Mouse (Mus musculus) v-Abl transformed pro-B cells (cell line): ENCODE data around the gene Amotl2.
"Not testable (repeated sequence)": the region's sequence is repeated elsewhere in the genome, so short reads cannot be mapped to it uniquely, and the experiment has no call there.

Experiments used
- in situ Hi-C, 2 experiments: fragments of 400-800 bp; cut with MboI; formaldehyde crosslinking; loops; one replicate each; pipeline ENCODE4 v1.15.1; 2025; ENCODE audit not compliant: unreplicated experiment in 2 of 2

The Amotl2 gene

DNA sequence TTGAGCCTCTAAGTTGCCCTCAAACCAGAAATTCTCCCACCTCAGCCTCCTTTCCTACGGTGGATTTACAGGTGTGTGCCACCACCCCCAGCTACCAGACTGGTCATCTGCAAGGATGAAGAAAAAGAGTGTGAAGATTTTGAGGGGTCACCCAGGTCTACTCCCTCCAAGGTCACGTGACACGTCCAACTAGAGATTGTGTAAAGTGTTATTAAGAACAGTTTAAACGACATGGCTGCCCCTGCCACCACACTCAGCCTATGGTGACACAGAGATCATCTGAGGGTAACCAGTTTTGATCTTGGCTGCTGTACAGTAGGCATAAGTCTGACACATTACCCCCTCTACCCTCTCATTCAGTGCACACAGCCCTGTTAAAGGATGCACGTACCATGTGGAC, 17.0 kb downstream of the Amotl2 start:
- in situ Hi-C loops, result no loop called here

DNA sequence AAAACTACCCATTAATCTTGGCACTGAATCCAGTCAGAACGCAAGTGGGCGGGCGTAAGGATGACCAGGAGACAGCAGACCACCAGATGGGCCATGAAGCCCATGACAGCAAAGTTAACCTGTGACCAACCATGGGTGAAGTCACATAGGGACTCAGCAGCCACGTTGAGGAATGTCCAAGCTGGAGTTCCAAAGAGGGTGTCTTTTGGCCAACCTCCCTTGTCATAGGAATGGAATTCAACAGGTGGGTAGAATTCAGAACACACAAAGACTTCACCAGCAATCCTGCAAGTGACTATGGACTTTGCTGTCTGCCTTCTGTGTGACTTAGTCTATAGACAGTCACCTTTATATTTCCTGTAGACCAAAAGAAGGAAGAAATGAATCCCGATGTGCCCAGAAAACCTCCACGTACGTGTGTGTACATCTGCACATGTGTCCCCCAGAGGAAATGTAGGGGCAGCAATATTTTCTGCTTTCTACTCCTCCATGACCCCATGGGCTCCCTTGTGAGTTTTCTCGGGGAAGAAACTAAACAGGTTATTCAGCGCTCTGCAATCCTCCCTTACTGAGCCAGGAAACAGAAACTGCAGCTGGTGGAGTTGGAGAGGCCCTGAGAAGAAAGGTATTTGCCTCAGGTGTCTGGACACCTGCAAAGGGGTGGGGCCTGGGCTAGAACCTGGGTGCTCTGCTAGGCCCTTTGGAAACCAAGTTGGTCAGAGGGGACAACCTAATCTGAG, 17.7 kb downstream of the Amotl2 start:
- in situ Hi-C loops, result no loop called here

DNA sequence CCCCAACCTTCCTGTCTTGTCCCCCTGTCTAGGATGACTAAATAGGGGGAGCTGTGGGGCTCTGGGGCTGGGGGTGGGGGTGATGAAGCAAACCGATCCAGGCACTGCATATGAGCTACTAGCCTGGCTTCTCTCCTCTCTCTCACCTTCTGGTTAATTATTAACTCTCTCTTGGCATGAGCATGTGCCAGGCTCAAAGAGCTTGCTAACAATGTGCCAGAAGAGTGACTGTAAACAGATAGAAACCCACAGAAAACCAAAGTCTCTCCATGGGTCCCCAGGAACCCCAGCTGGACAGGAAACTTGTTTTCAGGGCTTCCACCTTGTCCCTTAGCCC, 18.2 kb downstream of the Amotl2 start:
- in situ Hi-C loops, result no loop called here

DNA sequence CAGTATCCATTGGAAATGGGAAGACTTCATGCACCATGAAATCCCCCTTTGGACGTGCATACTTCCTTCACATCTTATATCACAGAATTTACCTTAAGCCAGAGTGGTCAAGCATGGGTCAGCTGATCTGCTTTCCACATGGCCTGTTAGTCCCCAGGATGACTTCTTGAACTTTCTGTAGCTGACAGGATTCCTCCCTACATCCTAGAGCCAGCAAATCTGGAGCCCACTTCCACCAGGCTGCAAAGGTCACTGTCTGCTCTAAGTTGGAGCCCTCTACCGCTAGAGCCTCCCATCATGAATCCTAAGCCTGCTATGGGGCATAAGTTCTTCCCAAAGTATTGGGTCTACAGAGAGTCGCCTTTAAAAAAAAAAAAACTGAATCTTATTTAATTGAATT, 18.8 kb downstream of the Amotl2 start:
- in situ Hi-C loops, result no loop called here

DNA sequence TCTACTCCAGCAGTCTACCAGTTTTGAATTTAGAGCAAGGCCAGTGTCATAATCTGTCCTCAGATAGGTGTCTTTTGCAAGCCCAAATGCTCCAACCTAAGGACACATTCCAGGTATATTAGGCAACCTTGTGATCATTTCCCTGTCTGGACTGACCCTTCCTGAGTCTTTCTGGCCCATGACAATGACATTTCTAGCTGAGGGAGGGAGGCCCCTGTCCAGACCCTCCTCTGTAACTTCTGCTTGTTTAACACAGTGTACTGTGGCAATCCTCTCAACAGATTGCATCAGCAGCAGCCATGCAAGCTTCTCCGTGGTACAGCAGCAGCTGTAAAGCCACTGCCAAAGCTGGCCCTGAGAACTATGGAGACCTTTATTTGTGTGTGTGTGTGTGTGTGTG, 19.5 kb downstream of the Amotl2 start:
- in situ Hi-C loops, result no loop called here

DNA sequence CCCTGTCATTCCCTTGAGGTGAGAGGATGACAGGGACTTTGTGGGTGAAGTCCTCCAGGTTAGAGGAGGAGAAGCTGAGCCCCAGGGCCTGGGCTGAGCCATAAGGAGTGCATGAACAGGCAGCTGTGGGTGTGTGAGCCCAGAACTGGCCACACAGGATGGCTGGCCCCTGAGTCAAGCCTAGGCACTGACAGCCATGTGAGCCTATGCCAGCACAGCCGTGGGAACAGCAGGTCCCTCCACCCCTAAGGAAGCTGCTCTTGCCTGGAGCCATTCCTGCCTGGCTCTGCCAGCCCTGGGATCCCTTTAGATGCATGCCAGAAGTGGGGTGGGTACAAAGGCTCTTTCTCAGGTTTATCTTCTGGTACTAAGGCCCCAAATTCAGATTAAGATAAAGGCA, 20.9 kb downstream of the Amotl2 start:
- in situ Hi-C loops, result no loop called here

DNA sequence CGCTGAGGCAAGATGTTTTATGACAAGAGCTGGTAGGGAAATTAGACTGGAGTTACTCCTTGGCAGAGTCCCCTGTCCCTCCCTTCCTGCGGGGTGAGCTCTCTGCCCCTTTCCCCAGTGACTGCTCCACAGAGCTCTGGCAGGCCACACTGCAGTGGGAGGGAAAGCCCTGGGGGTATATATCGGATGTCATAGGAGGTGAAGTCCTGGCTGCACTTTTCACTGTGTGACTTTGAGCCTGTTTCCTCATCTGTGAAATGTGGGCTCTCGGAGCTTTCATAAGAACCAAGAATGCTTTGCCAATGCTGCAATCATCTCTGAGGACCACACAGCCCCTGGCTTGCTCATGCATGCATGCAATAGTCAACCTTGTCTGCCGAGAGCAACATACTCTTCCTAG, 30.3 kb downstream of the Amotl2 start:
- in situ Hi-C loops, result no loop called here

DNA sequence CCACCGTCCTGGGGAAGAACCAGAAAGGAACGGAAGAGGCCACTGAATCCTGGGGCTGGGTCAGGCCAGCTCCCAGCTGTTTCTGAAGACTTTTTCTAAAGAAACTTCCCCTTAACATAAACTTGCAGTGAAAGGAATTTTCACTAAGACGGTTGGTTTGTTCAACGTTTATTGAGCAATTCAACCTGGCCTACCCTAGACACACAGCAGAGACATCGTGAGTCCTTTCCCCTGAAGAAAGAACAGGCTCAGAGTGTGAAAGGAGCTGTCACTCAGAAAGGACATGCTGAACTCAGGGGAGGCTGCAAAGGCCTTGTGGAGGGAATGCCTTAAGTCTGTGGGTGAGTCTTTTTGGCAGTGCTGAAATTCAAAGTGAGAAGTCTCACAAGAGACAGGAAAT, 31.4 kb downstream of the Amotl2 start:
- in situ Hi-C loops, result no loop called here

DNA sequence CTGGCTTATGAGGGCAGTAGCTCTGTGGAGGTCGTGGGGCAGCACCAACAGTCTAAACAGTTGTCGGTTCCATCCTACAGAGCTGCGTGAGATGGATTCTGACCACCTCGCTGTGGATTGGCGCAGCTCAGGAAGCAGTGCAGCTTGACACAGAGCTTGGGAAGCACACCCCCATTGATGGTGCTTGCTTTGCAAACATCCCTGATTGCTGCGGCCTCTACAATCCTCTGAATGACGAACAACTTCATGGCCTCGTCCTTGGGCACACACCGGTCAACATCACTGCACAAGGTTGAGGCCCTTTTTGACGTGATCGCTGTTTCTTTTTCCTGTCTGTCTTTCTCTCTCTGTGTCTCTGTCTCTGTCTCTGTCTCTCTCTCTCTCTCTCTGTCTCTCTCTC, 32.7 kb downstream of the Amotl2 start:
- in situ Hi-C loops, result no loop called here

DNA sequence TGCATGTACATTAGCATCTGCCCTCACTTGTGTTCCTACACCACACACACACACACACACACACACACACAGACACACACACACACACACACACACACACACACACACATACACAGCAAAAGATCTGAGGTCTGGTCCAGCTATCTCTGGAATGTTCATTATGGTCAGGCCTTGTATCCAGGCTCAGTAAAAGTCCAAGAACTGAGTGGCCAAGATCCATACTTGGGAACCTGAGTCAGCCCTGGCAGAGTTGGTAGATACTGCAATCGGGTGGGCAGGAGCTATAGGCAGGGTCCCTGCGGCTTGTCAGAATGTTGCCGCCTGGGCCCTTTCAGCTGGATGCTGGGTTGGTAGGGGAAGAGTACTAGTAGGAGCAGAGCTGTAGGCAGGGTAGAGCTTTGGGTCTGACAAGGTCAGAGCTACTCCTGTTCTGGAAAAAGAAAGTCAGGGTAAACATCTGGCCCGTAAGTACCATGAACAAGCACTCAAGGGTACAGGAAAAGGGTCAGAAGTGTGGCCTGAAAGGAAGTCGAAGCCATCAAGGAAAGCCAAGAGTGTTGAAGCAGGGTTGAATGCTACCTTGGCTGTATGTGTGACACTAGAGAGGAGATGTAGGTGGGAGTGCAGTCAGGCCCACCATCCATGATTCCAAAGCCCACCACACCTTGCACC, 35.3 kb downstream of the Amotl2 start:
- in situ Hi-C loops, result no loop called here

DNA sequence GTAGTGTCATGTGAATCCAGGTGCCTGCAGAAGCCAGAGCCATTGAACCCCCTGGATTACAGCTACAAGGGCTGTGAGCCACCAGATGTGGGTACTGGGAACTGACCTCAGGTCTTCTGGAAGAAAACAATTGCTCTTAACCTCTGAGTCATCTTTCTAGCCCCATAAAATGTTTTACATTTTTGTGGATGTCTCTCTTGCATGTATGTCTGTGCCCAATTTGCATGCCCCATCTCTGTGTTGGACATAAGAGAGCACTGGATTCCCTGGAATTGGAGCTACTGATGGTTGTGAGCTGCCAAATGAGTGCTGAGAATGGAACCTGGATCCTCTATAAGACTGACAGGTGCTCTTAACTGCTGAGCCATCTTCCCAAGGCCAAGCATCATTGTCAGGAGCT, 36.8 kb downstream of the Amotl2 start:
- in situ Hi-C loops, result no loop called here

DNA sequence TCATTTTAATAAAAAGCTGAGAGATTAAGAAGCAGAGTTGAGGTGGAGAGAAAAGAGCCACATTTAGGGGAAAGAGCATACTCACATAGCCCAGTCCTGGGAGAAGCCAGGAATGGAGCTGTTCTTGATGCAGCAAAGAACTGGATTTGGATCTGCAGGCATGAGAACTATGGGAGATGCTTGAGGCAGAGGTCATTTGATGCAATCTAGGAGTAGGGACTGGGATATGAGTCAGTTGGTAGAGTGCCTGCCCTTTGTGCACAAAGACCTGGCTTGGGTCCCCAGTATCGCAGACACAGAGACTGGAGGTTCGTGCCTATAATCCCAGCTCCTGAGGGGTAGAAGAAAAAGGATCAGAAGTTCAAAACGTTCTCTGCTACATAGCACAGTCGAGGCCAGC, 38.7 kb downstream of the Amotl2 start:
- in situ Hi-C loops, result no loop called here

DNA sequence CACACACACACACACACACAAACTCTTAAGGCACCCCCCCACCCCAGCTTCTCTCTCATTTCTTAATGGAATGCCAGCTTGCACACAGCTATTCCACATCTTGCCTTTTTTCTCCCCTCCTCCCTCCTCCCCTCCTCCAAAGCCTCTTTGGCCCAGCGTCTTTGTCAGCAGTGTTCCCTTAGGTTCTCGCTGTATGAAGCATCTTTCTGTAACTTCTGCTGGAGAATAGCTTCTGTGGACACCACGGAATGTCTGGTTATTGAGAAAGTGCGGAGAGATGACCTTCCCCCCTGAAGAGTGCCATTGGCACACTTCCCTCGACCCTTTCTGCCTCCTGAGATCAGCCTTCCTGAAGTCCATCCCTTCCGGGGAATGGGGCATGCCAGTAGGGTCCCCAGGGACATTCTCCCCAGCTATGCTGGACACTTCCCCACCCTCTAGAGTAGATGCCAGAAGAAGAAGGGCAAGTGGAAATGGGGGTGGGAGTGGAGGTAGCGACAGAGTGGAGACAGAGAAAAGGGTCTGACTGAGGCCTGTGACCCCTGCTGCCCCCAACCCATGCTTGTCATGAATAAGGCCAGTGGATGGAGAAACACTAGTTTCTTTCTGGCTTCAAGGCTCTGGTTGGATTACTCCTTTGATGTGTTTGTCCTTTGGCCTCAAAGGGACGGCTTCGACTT, 39.3 kb downstream of the Amotl2 start:
- in situ Hi-C loops, result no loop called here

DNA sequence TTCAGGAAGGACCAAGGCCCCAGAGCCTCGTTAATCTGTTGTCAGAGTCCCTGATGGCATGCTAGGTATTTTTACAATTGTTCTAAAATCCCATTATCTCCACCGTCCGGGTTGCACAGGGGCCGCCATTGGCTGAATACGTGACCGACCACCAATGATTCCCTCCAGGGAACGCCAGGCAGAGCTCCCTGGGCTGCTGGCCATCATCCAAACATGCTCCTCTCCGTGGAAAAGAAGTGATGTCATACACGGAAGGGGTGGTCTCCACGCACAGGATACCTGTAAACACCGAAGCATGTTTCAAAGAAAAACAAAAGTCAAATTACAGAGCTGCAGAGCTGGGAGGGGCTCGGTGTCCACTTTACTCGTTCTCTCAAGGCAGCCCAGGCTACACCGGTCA, 39.9 kb downstream of the Amotl2 start:
- in situ Hi-C loops, result no loop called here

DNA sequence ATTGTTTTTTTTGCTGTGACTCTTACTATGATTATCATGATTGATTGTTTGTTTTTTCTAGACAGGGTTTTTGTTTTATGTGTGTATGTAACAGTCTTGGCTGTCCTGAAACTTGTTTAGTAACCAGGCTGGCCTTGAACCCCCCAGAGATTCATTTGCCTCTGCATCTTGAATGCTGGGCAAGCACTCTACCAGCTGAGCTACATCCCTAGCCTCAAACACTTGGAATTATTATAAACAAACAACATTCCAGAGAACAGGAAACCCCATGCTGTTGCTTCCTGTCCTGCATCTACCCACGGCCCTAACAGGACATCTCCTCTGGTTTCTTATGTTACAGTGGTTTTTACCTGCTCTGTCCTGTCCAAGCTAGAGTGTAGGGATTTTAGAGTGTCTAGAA, 42.4 kb downstream of the Amotl2 start:
- in situ Hi-C loops, result no loop called here

DNA sequence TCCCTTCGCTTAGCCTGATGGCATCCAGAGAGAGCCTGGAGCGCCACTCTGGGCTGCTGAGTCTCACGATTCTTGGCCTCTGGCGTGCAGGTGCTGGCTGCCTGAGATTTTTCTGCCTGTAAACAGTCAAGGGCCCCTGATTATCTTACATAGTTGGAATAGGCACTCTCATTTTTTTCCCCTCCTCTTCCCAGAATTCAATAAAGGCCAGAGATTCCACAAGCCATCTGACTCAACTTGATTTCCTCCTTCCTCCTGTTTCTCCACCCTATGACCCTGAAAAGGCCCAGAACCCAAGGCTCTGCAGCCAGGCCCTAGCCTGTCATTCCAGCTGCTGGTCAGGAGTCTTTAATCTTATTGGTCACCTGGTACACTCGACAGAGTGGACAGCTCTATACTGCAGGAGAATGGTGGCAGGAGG, 43.1 kb downstream of the Amotl2 start:
- in situ Hi-C loops, result no loop called here

DNA sequence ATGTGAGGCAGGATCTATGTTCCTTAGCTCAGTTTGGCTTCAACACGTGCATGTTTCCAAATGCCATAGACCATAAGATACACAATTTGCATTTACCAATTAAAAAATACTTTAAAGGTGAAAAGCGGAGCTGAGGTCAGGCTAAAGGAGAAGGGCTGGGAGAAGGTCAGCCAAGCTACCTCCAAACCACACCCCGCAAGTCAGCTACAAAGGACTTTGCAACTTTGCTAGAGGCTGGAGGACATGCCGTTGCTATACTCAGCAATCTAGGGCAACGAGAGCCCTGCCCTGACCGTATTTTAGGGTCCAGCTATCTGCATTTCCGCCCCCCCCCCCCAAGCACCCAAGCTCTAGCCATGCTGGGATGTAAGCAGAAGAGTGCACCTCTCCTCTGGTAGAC, 45.1 kb downstream of the Amotl2 start:
- in situ Hi-C loops, result no loop called here

DNA sequence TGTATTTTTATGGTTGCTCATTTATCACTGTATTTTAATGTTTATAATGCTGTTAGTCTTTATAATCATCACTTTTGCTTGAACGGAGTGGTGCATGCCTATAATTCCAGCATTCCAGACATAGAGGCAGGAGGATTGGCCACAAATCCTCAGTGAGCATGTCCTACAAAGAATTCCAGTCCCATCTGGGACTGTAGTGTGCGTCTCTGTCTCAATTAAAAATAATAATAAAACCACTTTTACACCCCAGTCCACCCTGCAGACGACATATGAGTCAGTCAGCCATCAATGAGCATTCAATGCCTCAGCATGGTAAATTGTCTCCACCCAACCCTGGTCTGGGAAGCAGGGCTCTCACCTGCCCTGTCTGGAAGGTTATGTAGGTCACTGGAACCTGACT, 46.4 kb downstream of the Amotl2 start:
- in situ Hi-C loops, result no loop called here

DNA sequence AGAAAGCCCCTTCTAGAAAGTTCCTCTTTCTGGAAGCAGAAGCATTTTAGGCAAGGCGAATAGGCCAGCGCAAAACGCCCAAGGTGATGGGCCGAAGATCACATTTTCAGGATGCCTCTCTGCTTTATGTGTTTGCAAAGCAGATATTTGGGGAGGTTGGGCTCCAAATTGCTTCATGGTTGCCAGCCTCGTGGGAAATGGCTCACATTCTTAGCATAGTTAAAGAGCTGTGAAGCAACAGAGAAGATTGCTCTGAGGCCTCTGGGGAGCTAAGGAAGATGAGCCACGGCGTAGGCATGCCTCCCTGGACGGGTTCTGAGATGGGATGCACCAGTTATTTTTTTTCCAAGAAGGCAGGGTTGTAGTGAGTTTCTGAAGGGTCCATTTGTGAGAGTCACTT, 47.0 kb downstream of the Amotl2 start:
- in situ Hi-C loops, result no loop called here

DNA sequence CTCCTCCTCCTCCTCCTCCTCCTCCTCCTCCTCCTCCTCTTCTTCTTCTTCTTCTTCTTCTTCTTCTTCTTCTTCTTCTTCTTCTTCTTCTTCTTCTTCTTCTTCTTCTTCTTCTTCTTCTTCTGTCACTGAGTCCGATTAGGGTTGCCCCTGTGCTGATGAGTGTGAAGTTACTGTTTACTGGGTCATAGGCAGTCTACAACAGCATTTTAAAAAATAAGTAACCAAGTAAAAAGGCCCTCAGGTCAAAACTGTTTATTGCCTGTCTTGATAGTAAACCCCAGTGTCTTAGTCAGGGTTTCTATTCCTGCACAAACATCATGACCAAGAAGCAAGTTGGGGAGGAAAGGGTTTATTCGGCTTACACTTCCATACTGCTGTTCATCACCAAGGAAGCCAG, 48.1 kb downstream of the Amotl2 start:
- in situ Hi-C loops, result not testable (repeated sequence)

DNA sequence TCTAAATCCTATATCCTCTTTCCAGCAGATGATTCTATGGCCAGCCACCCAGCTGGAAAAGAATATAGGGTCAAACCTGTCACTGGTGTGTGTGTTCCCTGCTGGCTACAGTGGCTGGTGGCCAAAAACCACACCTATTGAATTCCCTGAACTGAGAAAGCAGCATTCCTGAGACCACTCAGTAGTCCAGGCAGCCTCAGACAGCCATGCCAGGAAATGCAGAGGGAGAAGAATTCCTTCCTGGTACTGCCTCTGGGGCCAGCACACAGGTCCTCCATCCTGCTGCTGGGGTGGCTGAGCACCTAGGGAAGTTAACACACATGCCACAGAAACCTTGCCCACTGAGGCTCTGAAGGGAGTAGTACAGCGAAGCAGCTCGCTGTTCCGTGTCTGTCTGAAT, 50.3 kb downstream of the Amotl2 start:
- in situ Hi-C loops, result no loop called here

DNA sequence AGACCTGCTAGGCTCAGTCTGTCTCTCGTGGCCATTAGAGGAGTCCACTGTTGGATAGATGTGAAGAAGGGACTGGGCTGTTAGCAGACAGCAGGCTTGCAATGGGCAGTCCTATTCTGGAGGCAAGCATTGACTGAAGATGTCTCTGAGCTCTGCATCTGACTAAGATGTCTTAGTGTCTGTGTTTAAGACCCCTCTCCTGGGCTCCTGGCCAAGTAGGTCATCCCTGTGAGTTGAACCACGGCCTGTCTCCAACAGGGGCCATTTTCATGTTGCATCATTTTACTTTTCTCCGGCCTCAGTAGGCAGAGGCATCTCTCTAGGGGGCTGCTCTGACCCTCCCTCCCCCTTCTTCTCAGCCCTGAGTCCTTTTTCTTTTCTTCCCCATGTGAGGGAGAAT, 52.8 kb downstream of the Amotl2 start:
- in situ Hi-C loops, result no loop called here
